8 mouse cellular contexts compared by ENCODE assay signal in genomic region chr5:90964316-90964715, GRCm38 (mm10). TPM values are rescaled to one million over a fixed set of nuclear protein-coding genes. Genes with fewer than 3 reads are reported as not detected.
DNase-seq lines count a peak whose midpoint lies in the region; ATAC-seq and TF ChIP-seq lines count a peak whose summit lies in the region.

No protein-coding gene starts in this region.

- TF ChIP-seq POLR2A in kidney, adult 2 months (IDR thresholded peaks at IDR 0.05; ENCODE audit: low read depth, low read length), result no peak
- TF ChIP-seq POLR2A in MEL (IDR thresholded peaks at IDR 0.05; ENCODE audit: control insufficient read depth in 1 of 2, insufficient read depth in 1 of 2, low read depth in 1 of 2, low read length in 2 of 2, poor library complexity in 1 of 2), result no peak
- no peak for TF ChIP-seq POLR2A in brain, embryonic 14.5 days (IDR thresholded peaks at IDR 0.05; ENCODE audit: borderline replicate concordance, extremely low read depth, insufficient read depth, insufficient read length, poor library complexity, severe bottlenecking)

- ATAC-seq in kidney, embryonic 16.5 days (ENCODE audit: low FRiP score, low TSS enrichment), result no peak
- ATAC-seq in lung, embryonic 14.5 days (ENCODE audit: insufficient read depth), result no peak

- intact Hi-C loops in left cerebral cortex, postnatal 10 days (cut with DNase I), result no loop called here
- intact Hi-C loops in heart, postnatal 25 days (cut with DNase I), result no loop called here

- H3K9me3 ChIP-seq in kidney, embryonic 16.5 days (ENCODE audit: low read length), result no peaks in the 10 kb centered on the region
- H3K9me3 ChIP-seq in MEL (replicated peaks; ENCODE audit: insufficient read depth, low read length), result no peaks in the 10 kb centered on the region
- H3K9me3 ChIP-seq in lung, embryonic 14.5 days (ENCODE audit: low read depth, low read length), result no peaks in the 10 kb centered on the region

- no peaks in the 10 kb centered on the region for H3K4me1 ChIP-seq in kidney, adult 2 months (ENCODE audit: control insufficient read depth, insufficient read depth, low read length)
- no peaks in the 10 kb centered on the region for H3K4me1 ChIP-seq in kidney, embryonic 16.5 days (ENCODE audit: insufficient read depth, low read length)
- H3K4me1 ChIP-seq in MEL (ENCODE audit: control insufficient read depth in 1 of 2, insufficient read depth in 2 of 2, low read length in 2 of 2), result no peaks in the 10 kb centered on the region
- H3K4me1 ChIP-seq in lung, embryonic 14.5 days (ENCODE audit: insufficient read depth), result no peaks in the 10 kb centered on the region

- 75% methylated on average over 4 of the region's 4 CpGs for WGBS in kidney, adult 2 months
- WGBS in kidney, embryonic 16.5 days, result 63% methylated on average over 4 of the region's 4 CpGs
- 60% methylated on average over 4 of the region's 4 CpGs for WGBS in lung, embryonic 14.5 days

- peak; percentile 19 for DNase-seq in kidney, adult 2 months
- DNase-seq in MEL (ENCODE audit: low read depth, low spot score) (peak; percentile 47), MN1 (ENCODE audit: low spot score) (no peak)
- no peak for DNase-seq in brain, embryonic 14.5 days (ENCODE audit: low read depth)
- peak; percentile 33 for DNase-seq in lung, embryonic 14.5 days
- DNase-seq in left cerebral cortex, postnatal 10 days (ENCODE audit: extremely low spot score in 1 of 2, low spot score in 2 of 2), result no peak
- DNase-seq in heart, postnatal 25 days (ENCODE audit: low spot score), result no peak

- H3K9ac ChIP-seq in kidney, embryonic 16.5 days (replicated peaks; ENCODE audit: low read length), result no peak overlapping the region
- no peak overlapping the region for H3K9ac ChIP-seq in MEL (ENCODE audit: control insufficient read depth, low read depth, low read length, poor library complexity, severe bottlenecking)
- no peak overlapping the region for H3K9ac ChIP-seq in lung, embryonic 14.5 days

- no peaks in the 10 kb centered on the region for H3K79me2 ChIP-seq in MEL (ENCODE audit: control insufficient read depth, insufficient read depth, low read length, poor library complexity)

- H3K4me3 ChIP-seq in kidney, adult 2 months (ENCODE audit: insufficient read depth, low read depth, low read length), result no peak overlapping the region
- no peak overlapping the region for H3K4me3 ChIP-seq in kidney, embryonic 16.5 days (ENCODE audit: low read length)
- no peak overlapping the region for H3K4me3 ChIP-seq in MEL (ENCODE audit: control insufficient read depth in 1 of 2, insufficient read depth in 1 of 2, low read depth in 2 of 2, low read length in 2 of 2)
- H3K4me3 ChIP-seq in lung, embryonic 14.5 days (ENCODE audit: low read depth, low read length), result no peak overlapping the region

- no peak overlapping the region for H3K4me2 ChIP-seq in kidney, embryonic 16.5 days (replicated peaks; ENCODE audit: low read depth, low read length)
- no peak overlapping the region for H3K4me2 ChIP-seq in lung, embryonic 14.5 days

- TF ChIP-seq RAD21 in MEL (IDR thresholded peaks at IDR 0.05; ENCODE audit: low read depth, low read length), result peak; percentile 28

- TF ChIP-seq CTCF in kidney, adult 2 months (conservative IDR thresholded peaks at IDR 0.05; ENCODE audit: insufficient read depth, insufficient read length, low read depth, low read length), result peak; percentile 83
- TF ChIP-seq CTCF in MEL (IDR thresholded peaks at IDR 0.05 in 2 of 3, conservative IDR thresholded peaks at IDR 0.05 in 1 of 3; ENCODE audit: control insufficient read depth in 1 of 3, insufficient read depth in 1 of 3, low read depth in 2 of 3, low read length in 3 of 3, poor library complexity in 1 of 3, severe bottlenecking in 1 of 3), result peak; percentile 69 to 79 (median 73)
- peak; percentile 68 for TF ChIP-seq CTCF in brain, embryonic 14.5 days (IDR thresholded peaks at IDR 0.05; ENCODE audit: borderline replicate concordance, extremely low read depth, insufficient read depth, insufficient read length)
- peak; percentile 58 for TF ChIP-seq CTCF in lung, embryonic 14.5 days (IDR thresholded peaks at IDR 0.05; ENCODE audit: low read depth)

- no peak overlapping the region for H3K27ac ChIP-seq in kidney, adult 2 months (ENCODE audit: insufficient read depth, low read depth, low read length)
- H3K27ac ChIP-seq in kidney, embryonic 16.5 days (ENCODE audit: low read length), result no peak overlapping the region
- no peak overlapping the region for H3K27ac ChIP-seq in MEL (ENCODE audit: control insufficient read depth, low read depth, low read length)
- H3K27ac ChIP-seq in lung, embryonic 14.5 days (ENCODE audit: low read depth), result no peak overlapping the region

- H3K27me3 ChIP-seq in kidney, adult 2 months (replicated peaks; ENCODE audit: control insufficient read depth, insufficient read depth, low read length), result no peaks in the 10 kb centered on the region
- no peaks in the 10 kb centered on the region for H3K27me3 ChIP-seq in kidney, embryonic 16.5 days (ENCODE audit: insufficient read depth, low read length)
- peaks cover 2% of the 10 kb centered on the region in 2 experiments; a peak in 3 of 4 replicates for H3K27me3 ChIP-seq in MEL (ENCODE audit: control insufficient read depth in 1 of 2, insufficient read depth in 2 of 2, low read length in 2 of 2)
- no peaks in the 10 kb centered on the region for H3K27me3 ChIP-seq in lung, embryonic 14.5 days (ENCODE audit: insufficient read depth, low read length)

- no peak for TF ChIP-seq EP300 in MEL (IDR thresholded peaks at IDR 0.05; ENCODE audit: low read depth in 1 of 2, low read length in 2 of 2)

- H3K36me3 ChIP-seq in kidney, adult 2 months (ENCODE audit: control insufficient read depth, insufficient read depth, low read length), result no peaks in the 10 kb centered on the region
- H3K36me3 ChIP-seq in kidney, embryonic 16.5 days (ENCODE audit: insufficient read depth, low read length), result peaks cover 5% of the 10 kb centered on the region; the same call in 1 of the 2 replicates
- no peaks in the 10 kb centered on the region for H3K36me3 ChIP-seq in MEL (ENCODE audit: control insufficient read depth in 1 of 2, insufficient read depth in 2 of 2, low read length in 2 of 2)
- H3K36me3 ChIP-seq in lung, embryonic 14.5 days (ENCODE audit: insufficient read depth), result peaks cover 8% of the 10 kb centered on the region; the same call in 1 of the 2 replicates

TF ChIP-seq in MEL, 35 proteins besides CTCF, POLR2A, EP300 and RAD21:
- TF ChIP-seq KAT2A (conservative IDR thresholded peaks at IDR 0.05; ENCODE audit: low read depth, low read length), result no peak
- TF ChIP-seq SMC3 (IDR thresholded peaks at IDR 0.05; ENCODE audit: low read depth, low read length), result peak; percentile 55
- no peak for TF ChIP-seq ZNF384 (IDR thresholded peaks at IDR 0.05; ENCODE audit: low read depth, low read length)
- no peak for TF ChIP-seq GABPA (IDR thresholded peaks at IDR 0.05; ENCODE audit: low read depth, low read length)
- no peak for TF ChIP-seq POLR2AphosphoS2 (IDR thresholded peaks at IDR 0.05; ENCODE audit: low read length)
- TF ChIP-seq MXI1 (IDR thresholded peaks at IDR 0.05; ENCODE audit: low read depth, low read length), result no peak
- TF ChIP-seq MYC (IDR thresholded peaks at IDR 0.05; ENCODE audit: low read depth, low read length), result no peak
TF ChIP-seq in MEL: peak in this region for 1.

RNA-seq across cellular contexts. Expression of gene Mthfd2l, which starts 33.4 kb away (rescaled TPM):
- 23.4 and 45.0 TPM in 2 replicates for polyA plus RNA-seq in kidney, adult 2 months (2012; rRNA removed)
- 40.0 and 41.5 TPM in 2 replicates for polyA plus RNA-seq in kidney, embryonic 16.5 days (2015; fragmentation: Nextera tagmentation; extraction: Ambion mirVana)
- total RNA-seq in MEL (2012; rRNA removed), result not detected in 2 replicates
- not detected for polyA plus RNA-seq in MEL (2012; ENCODE audit: insufficient read depth in 1 of 2, insufficient read length in 2 of 2, low read depth in 1 of 2, low replicate concordance in 2 of 2, missing spikeins in 1 of 2)
- 64.9 and 81.9 TPM in 2 replicates for polyA plus RNA-seq in brain, embryonic 14.5 days (2012; rRNA removed)
- 49.9 and 51.2 TPM in 2 replicates for polyA plus RNA-seq in lung, embryonic 14.5 days (2014; fragmentation: Nextera tagmentation; extraction: Ambion mirVana)
- total RNA-seq in left cerebral cortex, postnatal 10 days (2021), result 10 to 100 TPM; 18.0 to 18.5 TPM
- 10 to 100 TPM; 10.3 to 12.6 TPM for total RNA-seq in heart, postnatal 25 days (2021)

Comparison
In these comparisons a context has a peak if more than half of its experiments do, and no peak if none do; other contexts are left out.
1. DNase-seq: peak in kidney, adult 2 months (single experiment), MEL (single experiment) and lung, embryonic 14.5 days (single experiment); none in brain, embryonic 14.5 days (single experiment), MN1 (single experiment), left cerebral cortex, postnatal 10 days (0 of 2) and heart, postnatal 25 days (single experiment).
2. RNA of gene Mthfd2l, which starts 33.4 kb away (polyA plus RNA-seq): 64.9 to 81.9 TPM in brain, embryonic 14.5 days, 49.9 to 51.2 TPM in lung, embryonic 14.5 days, 40.0 to 41.5 TPM in kidney, embryonic 16.5 days and 23.4 to 45.0 TPM in kidney, adult 2 months; not detected in MEL; every median in the first group is over 10 times any median in the second.
3. Peak in every context shown above with its lines, with median percentiles within 50 percentile points of each other: CTCF ChIP-seq.